Mouse (Mus musculus) forebrain, embryonic 12.5 days (tissue): ENCODE results near the gene Rbm47. TPM values are rescaled to one million over a fixed set of nuclear protein-coding genes. Genes with fewer than 3 reads are reported as not detected.

ENCODE experiments used
- ATAC-seq: fragments of 200-750 bp; cut with Nextera tagmentation; 2 replicates; pipeline ENCODE4 v1.8.0; 2017; ENCODE audit warnings: moderate TSS enrichment; ENCODE audit not compliant: low FRiP score
- H3K27ac ChIP-seq: fragments of 300-500 bp; sonication (generic); 2 replicates; pipeline ENCODE4 v1.5.1; 2016; ENCODE audit warnings: mild to moderate bottlenecking
- H3K27me3 ChIP-seq: fragments of 300-500 bp; sonication (generic); 2 replicates; pipeline ENCODE4 v1.6.1; 2016; ENCODE audit warnings: mild to moderate bottlenecking
- H3K36me3 ChIP-seq: fragments of 300-500 bp; sonication (generic); replicated peaks from 2 replicates; pipeline ENCODE4 v1.6.1; 2016; ENCODE audit warnings: mild to moderate bottlenecking
- H3K4me1 ChIP-seq: fragments of 300-500 bp; sonication (generic); 2 replicates; pipeline ENCODE4 v1.6.1; 2016
- H3K4me2 ChIP-seq: fragments of 300-500 bp; sonication (generic); 2 replicates; pipeline ENCODE4 v1.6.1; 2016; ENCODE audit warnings: mild to moderate bottlenecking, moderate library complexity
- H3K4me3 ChIP-seq: fragments of 300-500 bp; sonication (generic); replicated peaks from 2 replicates; pipeline ENCODE4 v1.5.1; 2016; ENCODE audit warnings: mild to moderate bottlenecking
- H3K9ac ChIP-seq: fragments of 300-500 bp; sonication (generic); 2 replicates; pipeline ENCODE4 v1.6.1; 2016; ENCODE audit warnings: mild to moderate bottlenecking
- H3K9me3 ChIP-seq: fragments of 300-500 bp; sonication (generic); 2 replicates; pipeline ENCODE4 v1.6.1; 2016
- WGBS: fragments of 180-500 bp; shearing (Covaris S2); methylation state at CpG from one replicate; pipeline ENCODE4 v1.1.7; 2016; 5-methylcytosine and 5-hydroxymethylcytosine counted together
- polyA plus RNA-seq: library from polyadenylated mRNA; unstranded; fragments of >200 nt; fragmentation: Nextera tagmentation; extraction: Ambion mirVana; gene quantifications from 2 replicates; pipeline ENCODE4 v1.2.1, GENCODE M21; 2016

Gene Rbm47
- polyA plus RNA-seq, 1 experiment from 2014 or later: 6.4 TPM

DNA sequence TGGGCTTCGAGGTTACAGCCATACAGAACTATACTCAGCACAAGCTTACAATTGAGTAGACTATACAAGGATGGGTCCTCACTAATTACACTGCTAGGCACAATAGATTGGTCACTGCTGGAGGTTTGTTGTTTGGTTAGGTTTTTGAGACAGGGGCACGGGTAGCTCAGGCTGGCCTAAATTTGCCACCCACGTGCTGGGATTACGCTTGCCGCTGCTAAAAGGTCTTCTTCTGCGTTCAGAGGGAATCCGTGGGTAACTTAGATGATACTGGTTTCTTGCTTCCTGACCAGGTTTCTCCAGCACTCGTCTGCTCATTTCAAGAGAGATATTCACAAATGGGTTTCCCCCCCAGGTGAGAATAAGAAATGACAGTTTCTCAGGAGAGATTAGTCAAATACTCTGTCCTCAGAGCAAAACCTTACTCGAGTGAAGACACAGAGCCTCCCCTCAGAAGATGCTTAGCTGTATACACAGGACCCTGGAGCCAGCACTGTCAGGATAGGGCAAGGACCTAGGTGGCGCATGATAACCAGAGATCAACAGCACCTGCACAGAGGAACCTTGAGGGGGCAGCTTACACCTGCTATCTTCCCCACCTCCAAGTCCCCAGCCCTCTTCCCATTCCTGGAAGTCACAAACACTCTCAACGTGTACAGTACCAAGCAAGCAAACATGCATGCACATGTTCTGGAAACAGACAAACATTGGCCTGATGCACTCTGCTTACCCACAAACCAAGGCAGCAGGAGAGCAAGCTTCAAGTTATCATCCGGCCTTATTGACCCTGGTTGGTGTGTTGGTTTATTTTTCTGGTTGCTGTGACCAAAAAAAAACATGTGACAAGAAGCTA lies 104.6 kb downstream of the Rbm47 start:
- Histone ChIP-seq H3K4me3 (no peak overlapping the region), H3K9ac (no peak overlapping the region), H3K4me2 (no peak overlapping the region), H3K27ac (no peak overlapping the region), H3K4me1 (peaks cover 15% of the 10 kb centered on the region), H3K9me3 (no peaks in the 10 kb centered on the region), H3K36me3 (no peaks in the 10 kb centered on the region), H3K27me3 (peaks cover 4% of the 10 kb centered on the region; the same call in 1 of the 2 replicates)
- WGBS: 83% methylated on average over 12 of the region's 12 CpGs
- ATAC-seq: no peak

DNA sequence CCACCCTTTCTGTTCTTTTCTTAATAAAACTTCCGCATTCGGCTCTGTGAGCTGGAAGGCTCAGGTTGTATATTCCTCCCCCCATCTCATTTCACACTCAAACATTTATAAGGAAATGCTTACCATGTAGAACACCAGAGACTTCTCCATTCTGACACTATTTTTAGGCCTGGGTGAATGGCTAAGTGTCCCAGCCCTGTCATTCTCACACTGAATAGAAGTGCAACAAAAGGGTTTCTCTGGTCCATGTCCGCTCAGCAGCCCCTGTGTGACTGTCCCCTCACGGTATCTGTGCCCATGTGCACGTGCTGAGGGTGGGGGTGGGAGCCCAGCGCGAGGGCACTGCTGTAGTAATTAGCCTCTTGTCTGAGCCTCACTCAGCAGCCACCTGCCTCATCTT lies 105.7 kb downstream of the Rbm47 start:
- no peak for ATAC-seq
- Histone ChIP-seq H3K27ac (no peak overlapping the region), H3K36me3 (no peaks in the 10 kb centered on the region), H3K4me2 (no peak overlapping the region), H3K4me3 (no peak overlapping the region), H3K9me3 (no peaks in the 10 kb centered on the region), H3K4me1 (peaks cover 17% of the 10 kb centered on the region), H3K9ac (no peak overlapping the region), H3K27me3 (peaks cover 4% of the 10 kb centered on the region; the same call in 1 of the 2 replicates)
- 47% methylated on average over 7 of the region's 7 CpGs for WGBS

DNA sequence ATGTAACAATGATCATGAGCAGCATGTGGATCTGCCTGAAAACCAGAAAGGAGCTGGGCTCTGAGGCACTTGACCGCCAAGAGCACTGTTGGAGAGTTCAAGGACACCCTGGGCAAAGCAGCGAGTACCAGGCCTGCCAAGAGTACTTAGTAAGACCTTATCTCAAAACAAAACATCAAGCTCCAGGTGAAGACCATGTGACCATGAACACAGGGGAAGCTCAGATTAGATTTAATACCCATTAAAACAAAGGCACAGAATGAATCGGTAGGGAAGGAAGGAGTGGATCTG lies 110.0 kb downstream of the Rbm47 start:
- 76% methylated on average over 3 of the region's 3 CpGs for WGBS
- H3K4me1 ChIP-seq: peaks cover 8% of the 10 kb centered on the region; the same call in 1 of the 2 replicates
- H3K4me3 ChIP-seq: no peak overlapping the region
- H3K9me3 ChIP-seq: no peaks in the 10 kb centered on the region
- no peak for ATAC-seq
- no peak overlapping the region for H3K27ac ChIP-seq
- H3K36me3 ChIP-seq: no peaks in the 10 kb centered on the region
- H3K4me2 ChIP-seq: no peak overlapping the region
- no peaks in the 10 kb centered on the region for H3K27me3 ChIP-seq
- H3K9ac ChIP-seq: no peak overlapping the region

DNA sequence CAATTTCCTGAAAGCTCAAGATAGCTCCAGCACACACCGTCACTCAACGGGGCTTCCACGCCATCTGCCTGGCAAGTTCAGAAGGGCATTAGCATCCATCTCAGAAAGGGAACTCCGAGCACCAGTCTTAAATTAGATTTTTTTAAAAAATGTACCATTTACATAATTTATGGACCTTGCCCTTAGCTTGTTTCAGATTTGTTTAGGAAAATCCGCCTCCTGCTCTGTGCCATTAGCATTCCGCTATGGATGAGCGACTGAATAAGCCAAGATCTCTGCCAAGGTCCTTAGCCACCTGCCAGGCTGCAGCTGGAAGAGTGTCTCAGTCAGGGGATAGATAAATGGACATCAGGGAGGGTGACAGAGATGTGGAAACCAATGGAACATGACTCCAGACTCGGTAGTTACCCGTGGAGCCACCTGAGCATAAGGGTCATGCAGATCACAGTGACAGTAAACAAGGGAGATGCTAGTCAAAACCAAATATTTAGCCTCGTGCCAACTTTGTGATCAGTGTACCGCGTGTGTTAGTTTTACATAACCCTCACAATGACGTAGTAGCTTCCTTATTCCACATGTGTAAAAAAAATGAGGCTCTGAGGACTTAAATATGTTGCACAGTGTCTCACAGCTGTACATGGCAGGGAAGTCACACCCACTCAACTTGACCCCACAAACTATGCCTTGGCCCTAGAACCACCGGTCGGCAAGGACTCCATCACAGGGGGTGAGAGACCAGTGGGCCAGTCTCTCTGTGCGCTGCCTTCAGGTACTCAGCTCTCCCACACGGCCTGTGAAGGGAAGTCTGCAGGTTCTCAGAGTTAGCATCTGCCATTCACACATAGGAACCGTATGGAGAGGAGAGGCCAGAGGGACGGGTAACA lies 110.6 kb downstream of the Rbm47 start:
- Histone ChIP-seq H3K4me1 (peaks cover 5% of the 10 kb centered on the region; the same call in 1 of the 2 replicates), H3K4me2 (no peak overlapping the region), H3K9ac (no peak overlapping the region), H3K27ac (no peak overlapping the region), H3K9me3 (no peaks in the 10 kb centered on the region), H3K36me3 (no peaks in the 10 kb centered on the region), H3K4me3 (no peak overlapping the region), H3K27me3 (no peaks in the 10 kb centered on the region)
- ATAC-seq: no peak
- WGBS: 80% methylated on average over 19 of the region's 19 CpGs

DNA sequence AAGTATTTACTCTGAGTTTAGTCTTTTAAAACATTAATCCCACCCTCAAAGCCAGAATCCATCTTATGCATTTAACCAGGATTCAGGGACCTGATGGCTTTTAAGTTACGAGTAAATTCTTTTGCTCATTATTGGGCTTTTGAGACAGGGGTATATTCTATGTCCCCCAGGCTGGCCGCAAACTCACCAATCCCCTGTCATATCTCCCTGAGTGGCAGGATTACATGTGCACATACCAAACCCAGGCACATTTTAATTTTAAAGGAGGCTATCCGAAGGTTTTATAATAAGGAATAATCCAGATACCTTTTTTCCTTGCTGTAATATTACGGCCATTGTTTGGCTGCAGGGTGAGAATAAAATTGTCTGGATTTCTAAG lies 111.3 kb downstream of the Rbm47 start:
- no peaks in the 10 kb centered on the region for H3K9me3 ChIP-seq
- H3K9ac ChIP-seq: no peak overlapping the region
- peaks cover 3% of the 10 kb centered on the region; the same call in 1 of the 2 replicates for H3K4me1 ChIP-seq
- WGBS: 87% methylated on average over 4 of the region's 4 CpGs
- H3K27me3 ChIP-seq: no peaks in the 10 kb centered on the region
- ATAC-seq: no peak
- no peak overlapping the region for H3K4me3 ChIP-seq
- H3K27ac ChIP-seq: no peak overlapping the region
- no peaks in the 10 kb centered on the region for H3K36me3 ChIP-seq
- no peak overlapping the region for H3K4me2 ChIP-seq

DNA sequence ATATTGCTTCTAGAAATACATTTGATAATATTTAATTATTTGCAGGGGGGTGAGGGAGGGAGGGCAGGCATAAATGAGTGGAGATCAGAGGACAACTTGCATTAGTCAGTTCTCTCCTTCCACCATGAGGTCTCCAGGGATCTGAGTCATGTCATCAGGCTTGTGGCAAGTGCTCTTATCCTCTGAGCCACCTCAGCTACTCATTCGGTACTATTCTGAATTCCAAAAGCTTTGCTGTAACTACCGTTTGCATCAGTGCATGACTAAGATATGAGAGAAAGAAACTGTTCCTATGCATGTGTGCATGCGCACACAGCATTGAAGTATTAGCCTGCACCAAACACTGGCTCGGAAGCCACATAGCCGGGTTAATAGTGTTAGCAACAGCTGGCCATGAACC lies 114.1 kb downstream of the Rbm47 start:
- H3K27me3 ChIP-seq: no peaks in the 10 kb centered on the region
- ATAC-seq: no peak
- H3K9me3 ChIP-seq: no peaks in the 10 kb centered on the region
- no peak overlapping the region for H3K4me3 ChIP-seq
- WGBS: 96% methylated on average over 5 of the region's 5 CpGs
- no peak overlapping the region for H3K4me2 ChIP-seq
- no peak overlapping the region for H3K27ac ChIP-seq
- peaks cover 3% of the 10 kb centered on the region; the same call in 1 of the 2 replicates for H3K4me1 ChIP-seq
- no peaks in the 10 kb centered on the region for H3K36me3 ChIP-seq
- H3K9ac ChIP-seq: no peak overlapping the region

DNA sequence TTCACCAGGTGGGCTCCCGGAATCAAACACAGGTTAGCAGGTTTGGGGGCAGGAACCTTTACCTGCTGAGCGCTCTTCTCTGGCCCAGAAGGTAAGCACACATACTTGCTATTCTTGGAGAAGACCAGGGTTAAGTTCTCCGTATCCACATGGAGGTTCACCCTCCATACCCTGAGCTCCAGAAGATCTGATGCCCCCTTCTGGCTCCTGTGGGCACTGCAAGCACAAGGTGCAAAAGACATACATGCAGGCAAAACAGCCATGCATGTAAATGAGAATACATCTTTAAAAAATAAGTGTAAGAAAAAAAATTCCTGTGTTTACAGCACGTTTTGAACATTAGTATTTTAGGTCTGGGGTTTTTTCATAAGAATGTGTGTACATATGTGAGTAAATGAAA lies 116.2 kb downstream of the Rbm47 start:
- H3K4me1 ChIP-seq: no peaks in the 10 kb centered on the region
- no peak overlapping the region for H3K4me3 ChIP-seq
- no peaks in the 10 kb centered on the region for H3K27me3 ChIP-seq
- WGBS: 79% methylated on average over 4 of the region's 4 CpGs
- H3K9me3 ChIP-seq: no peaks in the 10 kb centered on the region
- H3K4me2 ChIP-seq: no peak overlapping the region
- no peak overlapping the region for H3K9ac ChIP-seq
- H3K36me3 ChIP-seq: no peaks in the 10 kb centered on the region
- no peak overlapping the region for H3K27ac ChIP-seq
- no peak for ATAC-seq

DNA sequence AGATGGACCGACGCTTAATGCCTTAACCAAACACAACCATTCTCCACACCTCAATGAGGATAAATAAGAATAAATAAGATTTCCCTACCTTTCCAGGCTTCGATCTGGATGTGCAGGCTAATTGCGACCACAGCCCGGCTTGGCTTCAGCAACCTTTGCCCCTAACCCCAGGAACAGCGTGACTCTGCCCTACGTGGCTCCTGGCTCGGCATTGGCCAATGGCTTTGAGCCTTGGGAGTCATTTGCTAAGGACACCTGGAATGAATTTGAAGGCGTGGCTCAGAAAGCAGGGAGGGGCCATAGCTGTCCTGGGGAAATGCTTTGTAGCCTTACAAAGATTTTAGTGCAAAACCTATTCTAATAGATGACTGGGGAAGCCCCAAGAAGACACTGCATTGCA lies 118.5 kb downstream of the Rbm47 start:
- Histone ChIP-seq H3K36me3 (no peaks in the 10 kb centered on the region), H3K27ac (no peak overlapping the region), H3K4me3 (no peak overlapping the region), H3K4me1 (no peaks in the 10 kb centered on the region; the same call in 1 of the 2 replicates), H3K9ac (no peak overlapping the region), H3K9me3 (no peaks in the 10 kb centered on the region), H3K4me2 (no peak overlapping the region), H3K27me3 (no peaks in the 10 kb centered on the region)
- 66% methylated on average over 9 of the region's 9 CpGs for WGBS
- ATAC-seq: no peak

DNA sequence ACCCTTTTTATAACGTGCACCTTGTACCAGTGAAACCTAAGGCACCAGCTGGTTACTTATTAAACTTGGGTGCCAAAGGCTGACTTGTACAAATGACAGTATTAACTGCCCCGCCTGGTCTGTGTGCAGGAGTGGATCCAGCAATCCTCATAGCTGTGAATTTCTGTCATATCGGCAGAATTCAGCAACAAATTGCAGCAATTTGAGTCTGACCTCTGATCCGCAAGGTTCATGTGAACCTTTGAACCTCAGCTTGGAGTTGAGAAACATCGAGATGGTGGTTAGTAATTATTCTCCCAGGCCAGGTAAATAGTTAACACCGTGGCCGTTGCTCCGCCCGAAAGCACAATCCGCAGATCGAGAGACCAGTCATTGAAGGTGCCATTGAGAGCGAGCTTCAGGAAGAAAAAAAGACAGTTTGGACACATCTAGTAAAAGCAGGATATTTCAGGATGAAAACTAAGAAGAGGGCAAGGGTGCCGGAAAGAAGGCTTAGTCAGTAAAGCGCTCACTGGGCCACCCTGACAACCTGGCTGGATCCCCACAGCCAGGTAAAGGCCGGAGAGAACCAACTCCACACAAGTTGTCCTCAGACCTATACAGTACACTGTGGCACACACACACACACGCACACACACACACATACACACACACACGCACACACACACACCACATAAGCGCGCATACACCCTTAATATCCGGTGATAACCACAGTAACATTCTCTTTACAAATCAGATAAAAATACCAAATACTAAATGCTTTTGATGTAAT lies 120.0 kb downstream of the Rbm47 start:
- no peaks in the 10 kb centered on the region; the same call in 1 of the 2 replicates for H3K4me1 ChIP-seq
- H3K4me3 ChIP-seq: no peak overlapping the region
- H3K27me3 ChIP-seq: no peaks in the 10 kb centered on the region
- no peaks in the 10 kb centered on the region for H3K36me3 ChIP-seq
- H3K9ac ChIP-seq: no peak overlapping the region
- no peaks in the 10 kb centered on the region for H3K9me3 ChIP-seq
- ATAC-seq: no peak
- H3K27ac ChIP-seq: no peak overlapping the region
- 89% methylated on average over 20 of the region's 20 CpGs for WGBS
- no peak overlapping the region for H3K4me2 ChIP-seq

DNA sequence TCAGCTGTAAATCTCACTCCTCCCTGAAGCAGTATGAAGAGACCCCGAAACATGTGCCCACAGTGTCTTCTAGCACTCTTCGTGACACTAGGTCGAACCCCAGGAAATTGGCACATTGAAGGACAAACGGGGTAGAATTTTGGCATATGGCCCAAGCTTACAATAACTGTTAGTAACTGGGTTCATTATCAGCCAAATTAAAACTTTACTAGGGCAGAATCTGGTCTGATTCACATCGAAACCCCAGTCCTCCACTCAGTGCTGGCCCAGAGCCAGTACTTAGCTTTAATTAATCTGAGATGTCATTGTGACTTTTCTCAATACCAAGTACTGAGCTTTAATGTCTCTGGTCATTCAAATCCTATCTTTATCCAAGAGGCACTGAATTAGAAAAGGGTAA lies 122.1 kb downstream of the Rbm47 start:
- ATAC-seq: no peak
- no peak overlapping the region for H3K9ac ChIP-seq
- H3K27ac ChIP-seq: no peak overlapping the region
- no peaks in the 10 kb centered on the region for H3K27me3 ChIP-seq
- no peaks in the 10 kb centered on the region; the same call in 1 of the 2 replicates for H3K4me1 ChIP-seq
- no peak overlapping the region for H3K4me3 ChIP-seq
- WGBS: 63% methylated on average over 5 of the region's 5 CpGs
- H3K9me3 ChIP-seq: no peaks in the 10 kb centered on the region
- no peak overlapping the region for H3K4me2 ChIP-seq
- H3K36me3 ChIP-seq: no peaks in the 10 kb centered on the region

DNA sequence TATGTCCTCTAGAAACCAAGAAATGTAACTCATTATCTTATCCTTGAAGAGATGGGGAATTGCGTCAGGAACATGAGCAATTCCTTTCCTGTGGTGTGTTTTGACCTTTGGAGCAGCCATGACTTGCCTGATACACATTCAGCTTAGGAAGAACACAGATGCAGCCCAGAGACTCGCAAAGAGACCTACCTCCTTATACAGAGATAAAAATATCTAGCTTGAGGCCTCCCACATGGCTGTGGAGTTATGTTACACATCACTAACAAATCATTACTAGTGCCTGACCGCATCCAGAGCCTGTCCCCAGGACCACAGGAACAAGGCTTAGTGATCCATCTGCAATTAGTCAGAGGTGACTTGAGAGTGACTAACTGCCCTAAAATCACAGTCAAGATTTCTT lies 126.6 kb downstream of the Rbm47 start:
- no peaks in the 10 kb centered on the region for H3K27me3 ChIP-seq
- H3K27ac ChIP-seq: no peak overlapping the region
- 92% methylated on average over 3 of the region's 3 CpGs for WGBS
- H3K36me3 ChIP-seq: no peaks in the 10 kb centered on the region
- H3K9me3 ChIP-seq: no peaks in the 10 kb centered on the region
- ATAC-seq: no peak
- H3K4me3 ChIP-seq: no peak overlapping the region
- H3K4me1 ChIP-seq: no peaks in the 10 kb centered on the region; the same call in 1 of the 2 replicates
- H3K4me2 ChIP-seq: no peak overlapping the region
- H3K9ac ChIP-seq: no peak overlapping the region

DNA sequence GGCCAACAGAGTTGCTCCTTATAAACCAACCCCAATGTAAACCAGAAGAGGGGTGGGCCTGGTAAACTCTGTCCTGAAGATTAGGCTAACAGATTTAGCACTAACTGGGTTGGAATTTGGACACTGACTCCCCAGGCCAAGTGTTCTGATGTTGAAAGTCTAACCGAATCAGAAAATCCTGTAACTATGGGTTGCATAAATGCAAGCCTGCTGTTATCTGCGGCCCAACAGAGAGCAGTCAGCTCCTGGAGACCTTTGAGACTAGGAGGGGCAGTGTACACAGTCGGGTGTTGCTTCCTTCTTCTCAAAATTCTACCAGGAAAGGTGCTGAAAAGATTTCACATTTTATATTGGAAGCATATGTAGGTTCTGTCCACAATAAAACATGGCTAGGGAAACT lies 129.0 kb downstream of the Rbm47 start:
- no peak overlapping the region for H3K27ac ChIP-seq
- H3K9ac ChIP-seq: no peak overlapping the region
- no peak overlapping the region for H3K4me2 ChIP-seq
- H3K9me3 ChIP-seq: no peaks in the 10 kb centered on the region
- no peaks in the 10 kb centered on the region for H3K27me3 ChIP-seq
- no peak overlapping the region for H3K4me3 ChIP-seq
- no peaks in the 10 kb centered on the region for H3K4me1 ChIP-seq
- 83% methylated on average over 3 of the region's 3 CpGs for WGBS
- no peak for ATAC-seq
- H3K36me3 ChIP-seq: no peaks in the 10 kb centered on the region
